Mouse (Mus musculus) heart, postnatal 0 days (tissue): Measurements from ENCODE around the gene Lypd3.
A peak's percentile ranks its signal among the peaks of the same experiment; 100 is the strongest.

Source experiments
- CTCF ChIP-seq: IDR thresholded peaks from 2 replicates; pipeline ENCODE4 v1.5.1; 2016; ENCODE audit warnings: antibody characterized with exemption, control low read depth, low read depth
- EP300 ChIP-seq: IDR thresholded peaks from 2 replicates; pipeline ENCODE4 v1.6.1; 2016; ENCODE audit warnings: antibody characterized with exemption, low read depth

- TF ChIP-seq CTCF (peak; percentile 84), EP300 (no peak)
Observed at GRCm38 (mm10) chr7:24662575-24662974, 26.2 kb downstream of the Lypd3 start.
